Mouse (Mus musculus) inflammation-experienced regulatory T-cells (primary cell): ENCODE data around the gene Gtf2h3. TPM values are rescaled to one million over a fixed set of nuclear protein-coding genes. Genes with fewer than 3 reads are reported as not detected.

ENCODE experiments used
- polyA plus RNA-seq, 2 experiments: library from polyadenylated mRNA; unstranded; fragments of 100-300 nt; shearing (Covaris generic); gene quantifications; one replicate each; pipeline ENCODE4 v1.2.1; 2017

Gene Gtf2h3
- polyA plus RNA-seq = 10 to 100 TPM; 41.4 to 53.3 TPM

DNA sequence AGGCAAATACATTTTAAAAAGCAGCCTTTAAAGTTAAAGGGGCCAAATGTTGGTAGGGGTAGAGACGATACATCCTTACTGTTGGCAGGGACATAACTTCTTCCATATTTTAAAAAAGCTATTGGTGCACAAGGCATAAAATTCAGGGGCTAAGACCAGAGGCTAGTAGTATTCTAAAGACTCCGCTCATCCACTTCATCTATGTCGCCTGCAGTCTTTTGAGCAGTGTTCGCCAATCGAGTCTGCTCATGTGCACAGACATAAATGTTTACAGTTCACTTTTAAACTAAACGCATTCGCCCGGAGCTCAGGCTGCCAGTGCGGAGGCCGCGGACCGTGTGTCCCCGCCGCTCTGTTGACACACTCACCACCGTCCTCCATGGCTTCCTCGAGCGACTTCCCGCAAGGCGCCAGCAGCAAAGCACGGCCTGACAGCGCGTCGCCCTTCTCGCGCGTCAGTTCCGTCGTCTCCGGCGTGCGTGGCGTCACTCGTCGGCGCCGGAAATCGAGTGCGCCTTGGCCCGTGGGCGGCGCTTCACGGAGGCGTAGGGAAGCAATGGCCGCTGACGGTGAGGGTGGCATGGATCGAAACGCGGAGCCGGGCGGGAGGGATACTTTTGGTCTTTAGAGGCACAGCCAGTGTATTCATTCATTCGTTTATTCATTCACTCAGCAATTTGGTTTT, at the start of gene Gtf2h3, which contains the start of gene Eif2b1:
Gene Gtf2h3 (plus strand): TSS at position 508 of the 685 bp plus-strand sequence.
Gene Eif2b1 (minus strand): TSS at position 499 of the 685 bp plus-strand sequence.

DNA sequence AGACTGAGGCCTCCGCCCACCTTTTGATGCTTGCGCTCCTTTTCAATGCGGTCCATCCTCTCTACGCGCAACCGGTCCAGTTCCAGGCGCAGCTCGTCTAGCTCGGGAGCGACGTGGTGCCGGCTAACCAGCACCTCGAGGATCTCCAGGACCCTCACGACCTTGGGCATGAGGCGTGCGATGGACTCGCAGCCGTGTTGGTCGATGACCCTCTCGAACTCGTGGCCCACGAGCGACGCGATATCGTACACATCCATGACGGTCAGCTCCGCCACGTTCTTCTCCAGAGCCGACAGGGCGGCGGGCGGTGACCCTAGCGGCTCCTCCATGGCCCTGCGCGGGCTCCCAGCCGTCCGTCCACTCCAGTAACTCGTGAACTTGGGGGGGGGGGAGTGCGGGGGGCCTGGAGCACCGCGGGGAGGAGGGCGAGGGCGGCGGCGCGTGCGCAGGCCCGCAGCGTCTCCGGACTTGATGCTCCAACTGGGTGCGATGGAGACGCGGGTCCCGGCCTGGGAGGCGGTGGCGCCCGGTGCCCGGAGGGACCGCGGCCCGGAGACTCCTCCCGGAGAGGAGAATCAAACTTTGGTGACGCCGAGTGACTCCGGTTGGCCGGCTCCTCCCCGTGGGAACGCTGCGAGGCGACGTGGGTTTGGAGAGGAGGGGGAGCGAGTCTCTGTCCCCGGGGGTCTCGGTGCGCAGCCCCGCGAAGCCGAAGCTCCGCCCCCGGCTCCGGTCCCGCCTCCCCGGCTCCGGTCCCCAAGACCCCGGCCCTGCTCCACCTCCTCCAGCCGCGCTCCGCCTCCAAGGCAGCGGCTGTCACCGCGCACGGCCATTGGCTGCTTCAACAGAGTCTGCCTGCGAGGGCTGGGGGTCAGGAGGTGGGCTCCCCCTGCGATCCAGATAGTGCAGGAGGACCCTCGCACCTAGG, 48.0 kb upstream of the Gtf2h3 start, which contains the start of gene Rilpl1:
Gene Rilpl1 (minus strand): TSS at position 737 of the 928 bp plus-strand sequence.

DNA sequence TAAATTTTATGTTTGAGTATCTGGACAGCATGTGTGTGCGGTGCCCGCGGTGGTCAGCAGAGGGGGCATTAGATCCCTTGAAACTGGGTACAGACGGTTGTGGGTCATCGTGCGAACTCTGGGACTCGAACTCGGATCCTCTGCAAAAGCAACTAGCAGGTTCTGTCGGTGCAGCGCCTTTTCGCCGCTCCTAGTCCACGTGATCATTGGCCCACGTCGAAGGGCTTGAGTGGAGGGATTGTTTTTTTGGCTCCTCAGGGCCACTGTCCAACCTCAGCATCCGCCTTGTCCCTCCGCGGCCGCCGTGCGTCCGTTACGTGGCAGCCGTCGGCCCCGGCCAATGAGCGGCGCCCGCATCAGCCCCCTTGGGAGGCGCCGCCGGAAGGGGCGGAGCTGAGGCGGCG, 38.6 kb upstream of the Gtf2h3 start, which contains the start of gene Tmed2:
Gene Tmed2 (plus strand): TSS at position 313 of the 404 bp plus-strand sequence.

DNA sequence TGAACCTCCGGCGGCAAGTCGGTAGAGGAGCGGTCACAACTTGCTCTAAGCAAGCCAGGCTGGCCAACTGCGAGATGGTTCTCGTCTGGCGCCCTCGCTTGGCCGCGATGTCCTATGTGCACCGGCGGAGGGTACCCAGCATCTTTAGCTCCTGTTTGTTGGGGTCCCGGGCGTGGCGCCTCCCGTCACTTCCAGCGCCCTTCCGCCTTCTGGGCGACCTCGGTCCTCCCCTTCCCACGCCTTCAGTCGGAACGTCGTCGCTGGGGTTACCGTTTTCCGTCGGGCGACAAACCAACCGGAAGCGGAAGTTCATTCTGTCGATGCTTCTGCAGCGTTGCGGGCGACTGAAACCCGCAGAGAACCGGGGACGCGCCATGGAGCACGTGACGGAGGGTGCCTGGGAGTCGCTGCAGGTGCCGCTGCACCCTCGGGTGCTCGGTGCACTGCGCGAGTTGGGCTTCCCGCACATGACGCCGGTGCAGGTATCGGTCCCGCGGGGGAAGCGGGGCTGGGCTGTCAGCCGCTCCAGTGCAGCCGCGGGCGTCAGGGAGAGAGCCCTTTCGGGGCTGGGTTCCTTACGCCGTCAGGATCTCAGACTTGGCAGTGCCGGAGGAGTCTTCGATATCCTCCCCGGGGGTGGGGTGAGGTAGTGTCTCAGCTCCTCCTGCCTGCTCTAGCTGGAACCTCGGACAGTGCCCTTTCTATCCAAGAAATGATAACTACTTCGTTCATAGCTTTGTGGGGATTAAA, 26.2 kb upstream of the Gtf2h3 start, which contains the start of gene Ddx55:
Gene Ddx55 (plus strand): TSS at position 307 of the 750 bp plus-strand sequence.

DNA sequence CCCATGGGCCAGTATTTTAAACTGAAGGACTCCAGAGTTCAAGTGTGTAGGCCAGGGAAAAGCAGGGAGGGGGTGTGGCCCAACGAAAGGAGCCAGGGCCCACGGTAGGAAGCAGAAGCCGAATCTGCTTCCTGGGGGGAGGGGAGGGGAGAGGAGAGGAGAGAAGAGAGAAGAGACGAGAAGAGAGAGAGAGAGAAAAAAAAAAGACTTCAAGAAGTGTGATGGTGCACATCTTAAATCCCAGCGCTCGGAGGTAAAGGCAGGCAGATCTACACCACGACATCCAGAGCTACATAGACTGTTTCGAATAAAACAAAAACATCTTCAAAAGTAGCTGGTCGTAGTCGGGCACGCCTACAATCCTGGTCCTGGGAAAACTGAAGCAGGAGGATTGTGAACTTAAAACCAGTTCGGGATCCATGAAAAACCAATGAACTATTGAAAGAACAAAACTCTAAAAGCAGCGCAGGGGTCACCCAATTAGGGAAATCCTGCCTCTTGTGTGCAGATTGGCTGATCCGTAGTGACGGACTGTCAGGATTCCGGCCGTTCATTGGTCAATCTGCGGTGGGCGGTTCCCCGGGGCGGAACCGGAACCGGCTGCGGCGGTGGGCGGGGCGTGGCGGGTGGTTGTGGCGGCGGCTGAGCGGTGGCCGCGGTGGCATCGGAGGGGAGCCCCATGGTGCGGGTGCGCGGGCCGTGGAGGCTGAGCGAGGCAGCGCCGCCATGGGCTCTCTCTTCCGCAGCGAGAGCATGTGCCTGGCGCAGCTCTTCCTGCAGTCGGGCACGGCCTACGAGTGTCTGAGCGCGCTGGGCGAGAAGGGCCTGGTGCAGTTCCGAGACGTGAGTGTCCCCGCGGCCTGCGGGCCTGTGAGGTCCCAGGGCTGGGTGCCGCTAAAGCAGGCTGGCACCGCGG, 49.8 kb downstream of the Gtf2h3 start, which contains the start of gene Atp6v0a2:
Gene Atp6v0a2 (plus strand): TSS at position 129 of the 916 bp plus-strand sequence.

Other genes starting within 250 kb of the Gtf2h3 start
- gene Cdk2ap1, start 216.1 kb upstream of the Gtf2h3 start, polyA plus RNA-seq = 100 to 1,000 TPM; 128 to 150 TPM
- 100 to 1,000 TPM in 1 of 2 experiments, 10 to 100 TPM in 1; 98.7 to 103 TPM for gene Sbno1, start 153.1 kb upstream of the Gtf2h3 start, polyA plus RNA-seq
- gene Kmt5a, start 139.2 kb upstream of the Gtf2h3 start, polyA plus RNA-seq = 10 to 100 TPM; 68.4 to 90.9 TPM
- 100 to 1,000 TPM in 1 of 2 experiments, 10 to 100 TPM in 1; 60.1 to 101 TPM for gene Rilpl2, start 100.8 kb upstream of the Gtf2h3 start, polyA plus RNA-seq
- 1 to 10 TPM; 6.5 to 8.3 TPM for gene Snrnp35, start 96.0 kb upstream of the Gtf2h3 start, polyA plus RNA-seq
- 1 to 10 TPM; 4.3 to 5.5 TPM for gene Rilpl1, start 47.7 kb upstream of the Gtf2h3 start, polyA plus RNA-seq
- gene Tmed2, start 38.4 kb upstream of the Gtf2h3 start, polyA plus RNA-seq = 100 to 1,000 TPM; 431 to 569 TPM
- 10 to 100 TPM; 20.7 to 30.6 TPM for gene Ddx55, start 26.3 kb upstream of the Gtf2h3 start, polyA plus RNA-seq
- 10 to 100 TPM; 38.8 to 44.2 TPM for gene Eif2b1, start within 50 bp of the Gtf2h3 start, polyA plus RNA-seq
- gene Atp6v0a2, start 49.4 kb downstream of the Gtf2h3 start, polyA plus RNA-seq = 10 to 100 TPM; 81.7 to 86.2 TPM
- gene Dnah10, start 145.9 kb downstream of the Gtf2h3 start, polyA plus RNA-seq = under 1 TPM; 0.11 to 0.29 TPM